Mouse (Mus musculus) MEL (cell line): ENCODE measurements around the gene Jup. TPM values are rescaled to one million over a fixed set of nuclear protein-coding genes. Genes with fewer than 3 reads are reported as not detected.

ENCODE experiments used
- DNase-seq: peaks from one replicate; pipeline ENCODE4 v3.0.0; 2011; ENCODE audit warnings: low read depth, low spot score
- H3K27ac ChIP-seq: 2 replicates; pipeline ENCODE4 v1.5.1; 2012; ENCODE audit warnings: low read depth, mild to moderate bottlenecking, control low read depth, low read length, moderate library complexity; ENCODE audit not compliant: control insufficient read depth
- H3K27me3 ChIP-seq, 2 experiments: fragments of 150-350 bp in 1 of 2; sonication (generic) in 1 of 2; 2 replicates each; pipeline ENCODE4 v1.6.1; 2012; ENCODE audit warnings: low read length in 2 of 2, mild to moderate bottlenecking in 2 of 2, improper control_type of control experiment in 1 of 2, moderate library complexity in 1 of 2; ENCODE audit not compliant: insufficient read depth in 2 of 2, control insufficient read depth in 1 of 2
- H3K36me3 ChIP-seq, 2 experiments: 2 replicates each; pipeline ENCODE4 v1.6.1; 2012 to 2014; ENCODE audit warnings: low read length in 2 of 2, improper control_type of control experiment in 1 of 2, inconsistent platforms in 1 of 2, mild to moderate bottlenecking in 1 of 2; ENCODE audit not compliant: insufficient read depth in 2 of 2, control insufficient read depth in 1 of 2
- H3K4me1 ChIP-seq, 2 experiments: fragments of 150-350 bp in 1 of 2; sonication (generic) in 1 of 2; 2 replicates each; pipeline ENCODE4 v1.6.1; 2012; ENCODE audit warnings: low read length in 2 of 2, improper control_type of control experiment in 1 of 2, mild to moderate bottlenecking in 1 of 2; ENCODE audit not compliant: insufficient read depth in 2 of 2, control insufficient read depth in 1 of 2
- H3K4me3 ChIP-seq, 2 experiments: fragments of 150-350 bp in 1 of 2; sonication (generic) in 1 of 2; 2 replicates each; pipeline ENCODE4 v1.5.1; 2012; ENCODE audit warnings: low read depth in 2 of 2, low read length in 2 of 2, mild to moderate bottlenecking in 2 of 2, moderate library complexity in 2 of 2, control low read depth in 1 of 2, improper control_type of control experiment in 1 of 2; ENCODE audit not compliant: control insufficient read depth in 1 of 2, insufficient read depth in 1 of 2
- H3K79me2 ChIP-seq: 2 replicates; pipeline ENCODE4 v1.6.1; 2012; ENCODE audit warnings: mild to moderate bottlenecking, low read length, moderate library complexity; ENCODE audit not compliant: control insufficient read depth, poor library complexity, insufficient read depth
- H3K9ac ChIP-seq: 2 replicates; pipeline ENCODE4 v1.6.1; 2012; ENCODE audit warnings: low read depth, mild to moderate bottlenecking, control low read depth, low read length, moderate library complexity; ENCODE audit not compliant: control insufficient read depth, poor library complexity, severe bottlenecking
- H3K9me3 ChIP-seq: fragments of 150-350 bp; sonication (generic); replicated peaks from 2 replicates; pipeline ENCODE4 v1.6.1; 2012; ENCODE audit warnings: mild to moderate bottlenecking, low read length, improper control_type of control experiment, moderate library complexity; ENCODE audit not compliant: insufficient read depth
- BHLHE40 ChIP-seq: IDR thresholded peaks from 2 replicates; pipeline ENCODE4 v1.6.1; 2012; ENCODE audit warnings: low read depth, mild to moderate bottlenecking, inconsistent platforms, low read length, improper control_type of control experiment, borderline replicate concordance
- CHD1 ChIP-seq: IDR thresholded peaks from 2 replicates; pipeline ENCODE4 v1.6.1; 2012; ENCODE audit warnings: low read depth, mild to moderate bottlenecking, inconsistent platforms, low read length, improper control_type of control experiment
- CHD2 ChIP-seq: IDR thresholded peaks from 2 replicates; pipeline ENCODE4 v1.6.1; 2011; ENCODE audit warnings: low read length, improper control_type of control experiment
- CTCF ChIP-seq, 3 experiments: IDR thresholded peaks in 2 of 3; conservative IDR thresholded peaks in 1 of 3; 2 replicates each; pipeline ENCODE4 v1.5.1; 2011 to 2012; ENCODE audit warnings: low read length in 3 of 3, low read depth in 2 of 3, mild to moderate bottlenecking in 2 of 3, improper control_type of control experiment in 1 of 3, inconsistent platforms in 1 of 3, mixed read lengths in 1 of 3, moderate library complexity in 1 of 3; ENCODE audit not compliant: control insufficient read depth in 1 of 3, insufficient read depth in 1 of 3, poor library complexity in 1 of 3, severe bottlenecking in 1 of 3
- E2F4 ChIP-seq: IDR thresholded peaks from 2 replicates; pipeline ENCODE4 v1.6.1; 2011; ENCODE audit warnings: low read depth, low read length, improper control_type of control experiment, borderline replicate concordance
- ELF1 ChIP-seq: IDR thresholded peaks from 2 replicates; pipeline ENCODE4 v1.6.1; 2014; ENCODE audit warnings: low read depth, mild to moderate bottlenecking, inconsistent platforms, low read length, improper control_type of control experiment, moderate library complexity
- EP300 ChIP-seq, 2 experiments: IDR thresholded peaks; 2 replicates each; pipeline ENCODE4 v1.6.1; 2011; ENCODE audit warnings: improper control_type of control experiment in 2 of 2, low read length in 2 of 2, low read depth in 1 of 2, mild to moderate bottlenecking in 1 of 2
- ETS1 ChIP-seq: IDR thresholded peaks from 2 replicates; pipeline ENCODE4 v1.6.1; 2012; ENCODE audit warnings: low read depth, mild to moderate bottlenecking, inconsistent platforms, low read length, improper control_type of control experiment, moderate library complexity
- GABPA ChIP-seq: IDR thresholded peaks from 2 replicates; pipeline ENCODE4 v1.6.1; 2012; ENCODE audit warnings: low read depth, mild to moderate bottlenecking, inconsistent platforms, low read length, improper control_type of control experiment, moderate library complexity
- GATA1 ChIP-seq: IDR thresholded peaks from 2 replicates; pipeline ENCODE4 v1.6.1; 2011; ENCODE audit warnings: low read depth, low read length, improper control_type of control experiment
- HCFC1 ChIP-seq: IDR thresholded peaks from 2 replicates; pipeline ENCODE4 v1.6.1; 2012; ENCODE audit warnings: low read depth, mild to moderate bottlenecking, inconsistent platforms, low read length, improper control_type of control experiment, moderate library complexity
- JUND ChIP-seq: IDR thresholded peaks from 2 replicates; pipeline ENCODE4 v1.6.1; 2011; ENCODE audit warnings: low read depth, mild to moderate bottlenecking, improper control_type of control experiment, low read length
- KAT2A ChIP-seq: conservative IDR thresholded peaks from 2 replicates; pipeline ENCODE4 v1.6.1; 2012; ENCODE audit warnings: low read depth, low read length, improper control_type of control experiment, inconsistent platforms
- MAFK ChIP-seq: IDR thresholded peaks from 2 replicates; pipeline ENCODE4 v1.6.1; 2011; ENCODE audit warnings: low read depth, mild to moderate bottlenecking, low read length, improper control_type of control experiment, borderline replicate concordance
- MAX ChIP-seq: IDR thresholded peaks from 2 replicates; pipeline ENCODE4 v1.6.1; 2011; ENCODE audit warnings: low read length, improper control_type of control experiment
- MAZ ChIP-seq: IDR thresholded peaks from 2 replicates; pipeline ENCODE4 v1.6.1; 2012; ENCODE audit warnings: low read depth, mild to moderate bottlenecking, inconsistent platforms, low read length, improper control_type of control experiment
- MEF2A ChIP-seq: IDR thresholded peaks from 2 replicates; pipeline ENCODE4 v1.6.1; 2014; ENCODE audit warnings: low read depth, mild to moderate bottlenecking, inconsistent platforms, low read length, improper control_type of control experiment; ENCODE audit not compliant: poor library complexity, insufficient replicate concordance, severe bottlenecking; ENCODE audit errors: extremely low read depth
- MXI1 ChIP-seq: IDR thresholded peaks from 2 replicates; pipeline ENCODE4 v1.6.1; 2011; ENCODE audit warnings: mild to moderate bottlenecking, low read depth, low read length, improper control_type of control experiment
- MYB ChIP-seq: IDR thresholded peaks from 2 replicates; pipeline ENCODE4 v1.6.1; 2011; ENCODE audit warnings: mild to moderate bottlenecking, low read depth, low read length, improper control_type of control experiment
- NELFE ChIP-seq: IDR thresholded peaks from 2 replicates; pipeline ENCODE4 v1.6.1; 2011; ENCODE audit warnings: low read depth, low read length, improper control_type of control experiment
- NRF1 ChIP-seq: IDR thresholded peaks from 2 replicates; pipeline ENCODE4 v1.6.1; 2014; ENCODE audit warnings: low read depth, mild to moderate bottlenecking, inconsistent platforms, low read length, improper control_type of control experiment, moderate library complexity; ENCODE audit not compliant: poor library complexity, insufficient read depth, severe bottlenecking
- POLR2A ChIP-seq, 2 experiments: IDR thresholded peaks; 2 replicates each; pipeline ENCODE4 v1.6.1; 2011 to 2012; ENCODE audit warnings: low read length in 2 of 2, mild to moderate bottlenecking in 2 of 2, control low read depth in 1 of 2, improper control_type of control experiment in 1 of 2, low read depth in 1 of 2, moderate library complexity in 1 of 2; ENCODE audit not compliant: control insufficient read depth in 1 of 2, insufficient read depth in 1 of 2, poor library complexity in 1 of 2
- POLR2AphosphoS2 ChIP-seq: IDR thresholded peaks from 2 replicates; pipeline ENCODE4 v1.6.1; 2011; ENCODE audit warnings: low read length, improper control_type of control experiment
- POLR2AphosphoS5 ChIP-seq: IDR thresholded peaks from 2 replicates; pipeline ENCODE4 v1.6.1; 2012; ENCODE audit warnings: low read depth, borderline replicate concordance, mild to moderate bottlenecking, inconsistent platforms, low read length, moderate library complexity, mixed read lengths
- RAD21 ChIP-seq: IDR thresholded peaks from 2 replicates; pipeline ENCODE4 v1.6.1; 2011; ENCODE audit warnings: mild to moderate bottlenecking, low read depth, low read length, improper control_type of control experiment
- RCOR1 ChIP-seq: IDR thresholded peaks from 2 replicates; pipeline ENCODE4 v1.6.1; 2012; ENCODE audit warnings: low read depth, mild to moderate bottlenecking, inconsistent platforms, low read length, improper control_type of control experiment
- SIN3A ChIP-seq: IDR thresholded peaks from 2 replicates; pipeline ENCODE4 v1.6.1; 2012; ENCODE audit warnings: low read length, improper control_type of control experiment, inconsistent platforms
- SMC3 ChIP-seq: IDR thresholded peaks from 2 replicates; pipeline ENCODE4 v1.6.1; 2011; ENCODE audit warnings: low read depth, low read length, improper control_type of control experiment
- TAL1 ChIP-seq: IDR thresholded peaks from 2 replicates; pipeline ENCODE4 v1.6.1; 2012; ENCODE audit warnings: mild to moderate bottlenecking, inconsistent platforms, low read length, moderate library complexity, mixed read lengths
- TBP ChIP-seq: IDR thresholded peaks from 2 replicates; pipeline ENCODE4 v1.8.0; 2011; ENCODE audit warnings: low read depth, low read length, improper control_type of control experiment
- TCF12 ChIP-seq: IDR thresholded peaks from 2 replicates; pipeline ENCODE4 v1.6.1; 2014; ENCODE audit warnings: low read depth, mild to moderate bottlenecking, inconsistent platforms, low read length, improper control_type of control experiment, moderate library complexity
- UBTF ChIP-seq: IDR thresholded peaks from 2 replicates; pipeline ENCODE4 v1.6.1; 2012; ENCODE audit warnings: low read depth, mild to moderate bottlenecking, inconsistent platforms, low read length, improper control_type of control experiment, moderate library complexity, borderline replicate concordance; ENCODE audit not compliant: insufficient read depth
- USF1 ChIP-seq: IDR thresholded peaks from 2 replicates; pipeline ENCODE4 v1.6.1; 2014; ENCODE audit warnings: low read depth, mild to moderate bottlenecking, inconsistent platforms, low read length, improper control_type of control experiment, moderate library complexity
- USF2 ChIP-seq, 2 experiments: IDR thresholded peaks; 2 replicates each; pipeline ENCODE4 v1.6.1; 2011 to 2012; ENCODE audit warnings: improper control_type of control experiment in 2 of 2, low read length in 2 of 2, borderline replicate concordance in 1 of 2, inconsistent platforms in 1 of 2, low read depth in 1 of 2, mild to moderate bottlenecking in 1 of 2; ENCODE audit not compliant: insufficient read depth in 1 of 2
- ZC3H11A ChIP-seq: IDR thresholded peaks from 2 replicates; pipeline ENCODE4 v1.6.1; 2012; ENCODE audit warnings: low read depth, mild to moderate bottlenecking, inconsistent platforms, low read length, improper control_type of control experiment
- ZKSCAN1 ChIP-seq: IDR thresholded peaks from 2 replicates; pipeline ENCODE4 v1.6.1; 2012; ENCODE audit warnings: low read depth, mild to moderate bottlenecking, inconsistent platforms, low read length, improper control_type of control experiment, moderate library complexity
- ZMIZ1 ChIP-seq: IDR thresholded peaks from 2 replicates; pipeline ENCODE4 v1.6.1; 2012; ENCODE audit warnings: low read depth, mild to moderate bottlenecking, inconsistent platforms, low read length, improper control_type of control experiment, moderate library complexity
- ZNF384 ChIP-seq: IDR thresholded peaks from 2 replicates; pipeline ENCODE4 v1.6.1; 2012; ENCODE audit warnings: low read depth, mild to moderate bottlenecking, inconsistent platforms, low read length, improper control_type of control experiment
- polyA plus RNA-seq, 2 experiments: library from polyadenylated mRNA; stranded (reverse) in 1 of 2; unstranded in 1 of 2; fragments of >175 nt in 1 of 2; fragments of >200 nt in 1 of 2; gene quantifications; 2 replicates each; pipeline versions ENCODE4 v1.2.1 to v1.2.4; 2012; ENCODE audit warnings: low replicate concordance in 2 of 2, low read depth in 1 of 2; ENCODE audit not compliant: insufficient read length in 2 of 2, insufficient read depth in 1 of 2, missing spikeins in 1 of 2
- total RNA-seq: library from RNA; depleted of rRNA; stranded (reverse); fragments of 300-350 nt; gene quantifications from 2 replicates; pipeline ENCODE4 v1.2.3, GENCODE M21; 2012

The Jup gene
- total and polyA plus RNA-seq, 3 experiments, result 1.0 to 8.5 TPM; not detected in 1

GRCm38 (mm10) chr11:100400842-100401241 lies 3.3 kb upstream of the Jup start:
- Histone ChIP-seq H3K4me3 (peak overlapping the region; percentile 19 to 30), H3K36me3 (peaks cover 0 to 34% of the 10 kb centered on the region in 2 experiments; a peak in 2 of 4 replicates), H3K9me3 (no peaks in the 10 kb centered on the region), H3K79me2 (no peaks in the 10 kb centered on the region), H3K4me1 (peaks cover 20 to 60% of the 10 kb centered on the region in 2 experiments), H3K27me3 (no peaks in the 10 kb centered on the region), H3K9ac (peak overlapping the region; percentile 33), H3K27ac (peak overlapping the region; percentile 27)
- DNase-seq, result peak; percentile 88
- TF ChIP-seq USF1 (peak; percentile 85), RCOR1 (no peak), EP300 (IDR thresholded peaks at IDR 0.05; ENCODE audit: low read depth in 1 of 2, low read length in 2 of 2) (peak; percentile 9 to 19; a peak in 2 of 4 replicates), NRF1 (no peak), GATA1 (peak; percentile 85), MXI1 (peak; percentile 97), MEF2A (no peak), MAX (peak; percentile 87), ETS1 (peak; percentile 64; the same call in 1 of the 2 replicates), ZNF384 (no peak), CTCF (IDR thresholded peaks at IDR 0.05 in 2 of 3, conservative IDR thresholded peaks at IDR 0.05 in 1 of 3; ENCODE audit: control insufficient read depth in 1 of 3, insufficient read depth in 1 of 3, low read depth in 2 of 3, low read length in 3 of 3, poor library complexity in 1 of 3, severe bottlenecking in 1 of 3) (peak in 1 of 3 experiments; percentile 14; a peak in 1 of 6 replicates), ZKSCAN1 (no peak), SMC3 (no peak), USF2 (IDR thresholded peaks at IDR 0.05; ENCODE audit: borderline replicate concordance in 1 of 2, insufficient read depth in 1 of 2, low read depth in 1 of 2, low read length in 2 of 2) (0 out of 4 replicates have a peak, but pooled peaks of 1 of the 2 experiments have one; percentile 28), JUND (no peak), CHD1 (no peak), TCF12 (no peak; the same call in 1 of the 2 replicates), GABPA (no peak), TAL1 (no peak), ZMIZ1 (no peak), POLR2AphosphoS5 (no peak), POLR2AphosphoS2 (no peak), KAT2A (no peak), E2F4 (no peak), TBP (peak; percentile 68), MAZ (no peak), POLR2A (IDR thresholded peaks at IDR 0.05; ENCODE audit: control insufficient read depth in 1 of 2, insufficient read depth in 1 of 2, low read depth in 1 of 2, low read length in 2 of 2, poor library complexity in 1 of 2) (0 out of 4 replicates have a peak, but pooled peaks of 1 of the 2 experiments have one; percentile 32), ELF1 (peak; percentile 83), CHD2 (no peak), SIN3A (peak; percentile 96), HCFC1 (peak; percentile 70), MYB (no peak), UBTF (no peak), NELFE (no peak), BHLHE40 (peak; percentile 87), ZC3H11A (no peak), MAFK (no peak), RAD21 (no peak)
